Mouse (Mus musculus): ENCODE results near the gene Ifnl2.
"Not testable (repeated sequence)": the region's sequence is repeated elsewhere in the genome, so short reads cannot be mapped to it uniquely, and the experiment has no call there.

Gene Ifnl2

DNA sequence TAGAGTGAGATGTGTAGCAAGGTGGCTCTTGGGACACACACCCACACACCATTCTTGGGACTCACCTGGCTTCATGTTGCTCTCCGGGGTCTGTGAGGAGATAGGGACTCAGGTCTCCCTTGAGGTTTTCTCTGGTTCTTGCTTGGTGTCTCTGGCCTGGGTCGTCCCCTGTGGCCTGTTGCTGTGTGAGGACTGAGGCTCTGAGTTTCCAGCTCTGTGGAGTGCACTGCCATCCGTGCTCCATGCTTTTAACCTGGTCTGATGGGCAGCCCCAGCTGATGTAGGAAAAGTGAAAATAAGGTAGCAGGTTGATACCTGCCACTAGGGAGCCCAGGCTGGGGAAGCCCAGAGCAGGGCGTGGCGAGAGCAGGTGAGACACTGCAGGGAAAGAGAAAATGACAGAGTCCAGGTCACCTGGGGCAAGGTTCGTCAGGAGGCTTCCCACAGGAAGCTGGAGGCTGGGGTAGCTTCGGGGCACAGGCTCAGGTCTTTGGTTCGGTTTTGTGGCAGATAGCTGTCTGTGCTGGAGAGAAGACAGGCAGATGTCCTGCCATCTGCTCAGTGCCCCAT is at the start of gene Ifnl2:
Gene Ifnl2 (minus strand): TSS at position 51 of the 570 bp plus-strand sequence.
- DNase-seq, result not testable (repeated sequence)

DNA sequence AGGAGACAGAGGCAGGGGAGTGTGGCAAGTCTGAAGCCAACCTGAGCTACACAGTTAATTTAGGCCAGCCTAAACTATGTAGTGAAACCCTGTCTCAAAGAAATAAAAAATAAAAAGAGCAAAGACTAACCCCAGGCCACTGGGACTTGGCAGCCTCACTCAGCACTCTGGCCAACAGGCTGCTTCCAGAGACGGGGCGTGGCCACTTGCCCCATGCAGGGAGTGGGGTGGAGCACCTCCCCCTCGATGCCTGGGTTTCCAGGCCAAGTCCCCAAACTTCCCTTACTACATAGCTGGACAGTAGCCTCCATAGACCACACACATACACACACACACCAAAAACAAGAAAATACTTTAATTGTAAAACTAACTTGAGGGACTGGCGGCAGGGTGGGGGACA is 48.2 kb upstream of the Ifnl2 start:
- DNase-seq, result peak; percentile 78

DNA sequence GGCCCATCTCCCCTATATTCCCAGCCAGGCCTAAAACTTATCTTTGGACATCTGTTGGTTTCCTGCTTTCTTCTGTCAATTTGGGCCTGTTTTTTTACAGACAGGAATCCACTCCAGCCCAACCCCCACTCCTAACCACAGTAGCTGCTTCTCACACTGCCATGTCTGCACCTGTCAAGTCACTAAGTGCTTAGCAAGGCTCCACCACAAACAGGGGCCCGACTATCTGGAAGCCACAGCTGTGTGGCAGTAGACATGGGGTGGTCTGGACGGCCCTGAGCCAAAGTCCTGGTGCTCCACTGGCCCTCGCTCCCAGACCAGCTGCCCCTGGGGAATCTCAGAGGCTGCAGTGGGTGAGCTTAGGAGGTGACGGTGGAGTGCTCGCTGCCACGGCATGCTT is 47.5 kb upstream of the Ifnl2 start:
- DNase-seq, result no peak

DNA sequence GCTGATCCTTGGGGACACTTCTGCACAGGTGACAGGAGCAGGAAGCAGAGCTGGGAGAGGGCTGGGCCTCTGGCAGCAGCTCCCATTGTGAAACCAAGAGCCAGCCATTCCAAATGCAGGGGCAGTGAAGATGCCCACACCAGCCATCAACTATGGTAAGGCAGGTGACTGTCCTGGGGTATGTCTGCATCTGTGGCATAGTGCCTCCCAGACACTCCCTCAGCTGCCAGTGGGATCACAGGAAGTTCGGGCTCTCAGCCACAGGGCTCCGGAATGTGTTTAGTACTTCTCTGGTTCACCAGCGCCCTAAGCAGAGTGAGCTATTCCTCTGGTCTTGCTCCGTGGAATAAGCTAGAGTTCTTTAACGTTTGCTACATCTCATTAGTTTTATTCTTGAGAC is 46.8 kb upstream of the Ifnl2 start:
- no peak for DNase-seq

DNA sequence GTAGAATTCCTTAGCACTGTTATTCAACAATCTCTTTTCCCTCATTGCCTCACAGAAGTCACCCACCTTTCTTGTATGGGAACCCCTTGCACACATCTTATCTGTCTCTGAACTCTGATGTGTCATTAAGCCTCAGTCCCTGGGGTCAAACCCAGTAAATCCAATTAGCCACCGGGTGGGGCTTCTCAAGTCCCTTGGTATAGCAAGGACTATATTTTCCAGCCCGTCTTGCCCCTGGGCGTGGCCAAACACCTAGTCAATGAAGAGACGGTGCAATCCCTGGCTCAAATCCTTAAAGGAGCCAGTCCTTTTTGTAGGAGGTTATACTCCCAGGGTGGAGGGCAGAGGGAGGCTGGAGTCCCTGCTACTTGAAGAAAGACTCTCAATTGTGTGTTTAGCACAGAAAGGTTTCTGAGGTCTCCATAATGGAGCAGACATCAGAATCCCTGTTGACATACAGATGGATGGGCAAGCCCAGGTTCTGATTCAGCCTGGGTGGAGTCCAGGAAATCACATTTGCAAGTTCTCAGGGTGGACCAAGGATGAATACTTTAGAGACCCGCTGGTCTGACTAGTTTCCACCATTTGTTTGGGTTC is 45.8 kb upstream of the Ifnl2 start:
- no peak for DNase-seq

DNA sequence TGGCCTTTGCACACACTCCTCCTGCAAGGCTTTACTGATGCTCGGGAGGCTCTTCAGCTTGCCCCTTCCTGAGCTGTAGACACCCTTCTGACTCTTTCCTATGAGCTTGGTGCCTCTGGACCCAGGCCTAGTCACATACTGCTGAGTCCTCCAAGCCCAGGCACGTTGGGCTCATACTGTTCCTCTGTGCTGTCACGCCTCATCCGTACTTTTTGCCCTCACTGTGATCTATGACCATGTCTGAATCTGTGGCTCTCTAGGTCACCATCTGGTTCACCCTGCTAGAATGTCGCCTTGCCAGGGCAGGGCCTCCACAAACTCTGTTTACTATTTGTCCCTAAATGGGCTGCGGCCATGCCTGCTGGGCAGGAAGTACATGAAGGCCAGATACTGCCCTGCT is 42.8 kb upstream of the Ifnl2 start:
- DNase-seq, result no peak

DNA sequence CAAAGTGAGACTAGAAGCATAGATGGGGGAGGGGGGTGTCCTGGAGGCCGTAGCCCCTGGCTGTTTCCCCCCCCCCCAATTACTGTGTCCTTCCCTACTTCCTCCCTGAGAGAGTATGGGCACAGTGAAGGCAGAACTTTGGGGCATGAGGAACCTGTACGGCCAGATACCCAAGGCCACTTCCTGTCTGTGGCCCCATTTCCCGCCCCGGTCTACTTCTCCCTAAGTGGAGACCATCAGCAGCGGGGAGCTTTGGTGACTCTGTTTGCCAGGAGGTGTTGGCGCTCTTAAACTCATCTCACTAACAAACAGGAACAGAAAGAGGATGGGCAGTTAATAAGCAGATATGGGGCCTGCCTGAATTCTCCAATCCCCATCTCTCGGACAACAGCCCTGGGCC is 37.4 kb upstream of the Ifnl2 start:
- no peak for DNase-seq

DNA sequence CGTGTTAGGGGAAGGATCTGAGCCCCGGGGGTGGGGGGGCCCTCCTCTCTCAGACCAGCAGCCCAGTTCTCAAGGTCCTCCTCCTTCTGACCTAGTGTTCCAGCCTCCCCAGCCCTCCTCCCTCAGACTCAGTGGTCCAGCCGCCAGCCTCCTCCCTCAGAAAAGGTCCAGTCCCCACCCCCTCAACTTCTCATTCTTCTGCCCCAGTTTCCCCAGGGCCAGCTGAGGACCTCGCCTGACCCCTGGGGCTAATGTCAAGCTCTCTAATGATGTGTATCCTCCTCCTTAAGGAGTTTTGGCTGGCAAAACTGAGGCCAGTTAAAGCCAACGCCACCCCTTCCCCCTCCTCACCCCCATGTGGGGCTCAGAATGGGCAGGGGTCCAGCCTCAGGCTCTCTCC is 36.9 kb upstream of the Ifnl2 start, which contains the start of gene Nccrp1:
Gene Nccrp1 (minus strand): TSS at position 101 of the 400 bp plus-strand sequence.
- no peak for DNase-seq

DNA sequence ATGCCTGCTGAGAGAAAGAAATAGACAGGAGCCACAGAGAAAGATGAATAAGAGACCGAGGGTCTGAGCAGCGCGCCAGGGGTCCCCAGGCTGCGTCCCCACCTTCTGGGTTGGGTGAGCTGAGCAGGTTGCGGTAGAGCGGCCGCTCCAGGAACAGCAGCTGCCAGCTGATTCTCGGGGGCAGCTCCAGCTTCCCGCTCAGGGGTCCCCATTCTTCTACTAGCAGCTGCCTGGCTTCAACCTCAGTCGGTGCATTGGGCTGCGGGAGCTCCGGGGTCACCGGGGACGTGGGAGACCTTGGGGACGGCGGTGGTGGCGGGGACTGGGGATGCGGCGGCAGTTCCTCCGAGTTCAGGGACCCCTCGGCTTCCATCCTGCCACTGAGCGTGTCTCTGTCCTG is 36.4 kb upstream of the Ifnl2 start:
- DNase-seq, result no peak

DNA sequence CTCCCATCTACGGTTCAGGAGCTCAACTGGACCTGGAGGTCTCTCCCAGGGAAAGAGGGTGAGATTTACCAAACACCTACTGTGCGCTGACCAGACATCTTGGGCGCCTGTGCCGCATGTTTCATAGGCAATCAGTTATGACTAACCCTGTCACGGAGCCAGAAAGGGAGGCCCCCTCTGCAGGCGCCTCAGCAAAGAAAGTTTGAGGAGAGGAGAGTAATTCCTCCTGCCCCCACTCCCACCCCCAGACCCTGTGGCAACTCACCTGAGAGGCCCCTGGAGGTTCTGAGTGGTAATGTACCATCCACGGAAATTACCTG is 35.6 kb upstream of the Ifnl2 start:
- no peak for DNase-seq

DNA sequence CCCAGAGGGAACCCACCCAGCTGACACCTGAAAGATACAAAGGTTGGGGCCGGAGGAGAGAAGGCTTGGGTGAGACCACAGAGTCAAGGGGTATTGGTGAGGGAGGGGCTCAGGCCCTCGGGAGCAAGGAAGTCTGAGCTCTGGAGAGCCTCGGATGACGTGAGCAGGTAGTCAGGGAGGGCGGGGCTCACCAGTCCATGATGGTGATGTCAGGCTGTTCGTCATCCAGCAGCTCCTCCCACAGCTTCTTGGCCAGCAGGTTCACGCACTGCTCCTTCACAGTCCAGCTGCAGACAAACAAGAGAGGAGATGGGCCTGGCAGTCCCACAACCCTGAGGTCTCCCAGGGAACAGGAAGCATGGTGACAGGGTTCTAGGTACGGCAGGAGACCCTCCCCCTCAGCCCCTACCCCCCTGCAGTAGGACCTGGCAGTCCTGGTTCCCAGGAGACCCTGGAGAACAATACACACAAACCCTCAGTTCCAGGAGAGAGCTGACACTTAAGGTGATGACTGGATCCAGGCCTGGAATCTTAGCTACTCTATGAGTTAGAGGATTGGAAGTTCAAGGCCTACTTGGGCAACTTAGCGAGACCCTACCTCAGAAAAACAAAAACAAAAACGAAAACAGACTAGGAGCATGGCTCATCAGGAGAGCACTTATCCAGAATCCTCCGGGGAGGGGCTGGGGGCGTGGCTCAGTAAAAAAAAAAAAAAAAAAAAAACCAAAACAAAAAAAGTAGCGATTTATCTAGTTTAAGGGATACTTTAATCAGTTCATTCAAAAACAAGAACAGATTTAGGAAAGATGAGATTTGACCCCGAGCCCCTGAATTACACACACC is 35.0 kb upstream of the Ifnl2 start:
- DNase-seq, result peak; percentile 50

DNA sequence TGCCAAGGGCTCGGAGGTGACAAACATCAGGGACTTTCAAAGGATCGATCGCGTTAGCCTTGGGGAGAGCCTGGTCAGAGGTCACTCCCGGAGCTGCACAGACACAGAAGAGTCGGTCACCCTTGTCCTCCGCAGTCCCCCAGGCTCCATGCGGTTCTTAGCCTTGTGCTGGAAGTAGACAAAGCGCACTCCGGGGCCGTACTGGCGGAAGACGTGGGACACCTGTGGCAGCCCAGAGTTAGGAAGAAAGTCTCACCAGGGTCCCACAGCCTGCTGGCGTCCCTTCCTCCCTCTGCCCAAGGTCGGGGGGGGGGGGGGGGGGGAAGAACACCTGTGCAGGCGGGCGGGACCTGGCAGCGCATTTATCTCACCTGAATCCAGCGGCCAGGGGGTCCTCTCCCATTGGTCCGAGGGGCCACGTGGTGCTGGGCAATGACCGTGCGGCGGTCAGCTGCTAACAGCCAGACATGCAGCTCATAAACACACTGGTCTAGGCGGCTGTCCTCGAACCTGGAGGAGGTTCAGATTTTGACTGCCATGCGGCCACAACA is 33.9 kb upstream of the Ifnl2 start:
- DNase-seq, result peak; percentile 50

DNA sequence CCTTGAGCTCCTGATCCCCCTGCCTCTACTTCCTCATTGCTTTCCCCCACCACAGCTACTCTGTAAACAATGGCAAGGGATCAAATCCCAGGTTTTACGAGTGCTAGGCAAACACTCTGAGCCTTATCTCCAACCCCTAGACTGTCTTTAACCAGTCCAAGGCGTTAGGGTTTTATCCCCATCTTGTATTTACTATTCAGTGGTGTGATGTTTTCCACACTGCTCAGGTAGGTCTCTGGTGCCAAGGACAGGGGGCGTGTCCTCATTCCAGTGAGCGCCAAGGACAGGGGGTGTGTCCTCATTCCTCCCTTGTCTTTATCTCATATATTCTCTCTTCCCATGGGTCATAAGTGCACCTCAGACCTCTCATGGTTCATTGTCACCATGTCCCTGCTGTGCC is 30.3 kb upstream of the Ifnl2 start, which contains the start of gene Sycn:
Gene Sycn (plus strand): TSS at position 360 of the 400 bp plus-strand sequence.
- DNase-seq, result no peak

DNA sequence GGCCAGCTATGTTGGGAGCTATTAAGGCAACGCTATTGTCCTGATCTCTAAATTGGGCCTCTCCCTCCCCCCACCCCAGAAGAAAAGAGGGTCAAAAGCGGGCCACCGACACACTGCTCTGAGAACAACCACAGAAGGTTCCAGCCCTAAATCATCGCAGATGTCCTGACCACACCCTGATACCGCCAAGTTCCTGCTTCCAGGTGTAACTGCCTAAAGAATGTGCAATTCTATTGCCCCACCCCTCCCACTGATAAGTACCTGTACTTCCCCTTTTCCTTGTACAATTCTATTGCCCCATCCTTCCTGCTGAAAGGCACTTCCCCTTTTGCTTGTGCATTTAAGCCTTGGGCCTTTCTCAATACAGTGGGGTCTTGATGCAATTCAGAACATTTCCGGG is 28.6 kb upstream of the Ifnl2 start:
- not testable (repeated sequence) for DNase-seq

DNA sequence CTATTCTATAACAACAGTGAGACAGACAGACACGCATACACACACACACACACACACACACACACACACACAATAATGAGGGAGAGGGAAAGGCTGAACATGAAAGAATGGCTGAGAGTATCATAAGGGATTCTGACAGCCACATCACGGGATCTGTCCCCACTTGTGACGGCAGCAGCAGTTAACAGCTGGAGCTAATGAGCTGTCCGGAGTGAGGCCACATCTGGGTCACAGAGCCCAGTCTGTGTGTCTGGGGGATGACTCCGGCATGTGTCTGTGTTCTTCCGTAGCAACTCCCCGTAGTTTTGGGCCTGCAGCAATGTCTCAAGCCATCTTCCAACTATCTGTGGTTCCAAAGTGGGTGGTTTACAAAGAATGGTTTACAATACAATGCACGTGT is 21.8 kb upstream of the Ifnl2 start:
- DNase-seq, result no peak

DNA sequence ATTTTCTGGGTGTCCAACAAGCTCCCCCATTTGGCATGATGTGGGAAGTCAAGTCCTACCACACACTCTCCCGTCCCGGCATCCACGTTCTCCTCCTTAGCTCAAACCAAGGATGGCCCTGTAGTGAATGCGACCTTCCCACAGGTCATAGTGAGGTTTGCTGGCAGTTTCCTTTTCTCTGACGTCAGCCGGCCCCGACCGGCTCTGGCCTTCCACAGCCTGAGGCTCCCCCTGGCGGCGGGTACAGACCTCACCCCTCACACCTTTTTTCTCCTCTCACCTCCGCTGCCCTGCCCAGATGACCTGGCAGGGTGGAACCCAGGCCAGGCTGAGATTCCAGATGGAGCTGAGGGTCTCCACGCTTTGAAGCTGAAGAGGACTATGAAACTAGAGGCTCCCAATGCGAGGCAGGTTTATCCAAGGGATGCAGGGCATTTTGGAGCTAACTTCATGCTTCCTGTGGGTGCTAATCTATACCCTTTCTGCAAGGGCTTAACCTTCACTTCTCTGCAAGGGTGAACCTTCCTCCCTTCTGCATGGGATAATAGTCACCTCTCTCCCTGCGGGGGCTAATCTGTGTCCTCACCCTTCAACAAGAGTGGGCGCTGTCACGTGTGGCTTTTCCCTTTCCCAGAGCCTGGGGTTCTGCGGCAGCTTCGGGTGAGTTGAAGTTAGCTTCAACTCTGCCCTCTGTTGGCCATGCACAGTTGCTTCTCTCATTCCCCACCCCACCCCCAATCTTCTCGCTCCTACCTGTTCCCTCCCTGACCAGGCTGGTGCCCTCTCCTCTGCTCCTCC is 17.9 kb upstream of the Ifnl2 start:
- peak; percentile 87 for DNase-seq

DNA sequence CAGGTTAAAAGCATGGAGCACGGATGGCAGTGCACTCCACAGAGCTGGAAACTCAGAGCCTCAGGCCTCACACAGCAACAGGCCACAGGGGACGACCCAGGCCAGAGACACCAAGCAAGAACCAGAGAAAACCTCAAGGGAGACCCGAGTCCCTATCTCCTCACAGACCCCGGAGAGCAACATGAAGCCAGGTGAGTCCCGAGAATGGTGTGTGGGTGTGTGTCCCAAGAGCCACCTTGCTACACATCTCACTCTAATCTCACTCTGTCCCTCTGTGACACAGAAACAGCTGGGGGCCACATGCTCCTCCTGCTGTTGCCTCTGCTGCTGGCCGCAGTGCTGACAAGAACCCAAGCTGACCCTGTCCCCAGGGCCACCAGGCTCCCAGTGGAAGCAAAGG is 12.3 kb upstream of the Ifnl2 start, which contains the start of gene Ifnl3:
Gene Ifnl3 (plus strand): TSS at position 301 of the 400 bp plus-strand sequence.
- not testable (repeated sequence) for DNase-seq

DNA sequence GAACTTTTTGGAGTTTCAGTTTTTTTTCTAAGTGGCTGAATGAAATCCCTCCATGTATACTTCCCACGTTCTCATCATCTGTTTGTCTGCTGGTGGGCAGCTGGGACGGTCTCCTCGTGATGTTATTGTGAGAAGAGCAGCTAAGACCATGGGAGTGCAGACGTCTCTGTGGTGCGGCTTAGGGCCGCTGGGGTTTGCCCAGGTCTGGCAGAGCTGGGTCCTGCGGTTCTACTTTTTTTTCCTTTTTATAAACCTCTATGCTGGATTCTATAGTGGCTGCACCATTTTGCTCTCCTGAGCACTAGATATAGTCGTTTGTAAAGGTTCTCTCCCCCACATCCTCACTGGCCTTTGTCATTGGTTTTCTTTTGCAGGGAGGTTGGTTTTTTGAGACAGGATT is 1.2 kb upstream of the Ifnl2 start:
- DNase-seq, result no peak

DNA sequence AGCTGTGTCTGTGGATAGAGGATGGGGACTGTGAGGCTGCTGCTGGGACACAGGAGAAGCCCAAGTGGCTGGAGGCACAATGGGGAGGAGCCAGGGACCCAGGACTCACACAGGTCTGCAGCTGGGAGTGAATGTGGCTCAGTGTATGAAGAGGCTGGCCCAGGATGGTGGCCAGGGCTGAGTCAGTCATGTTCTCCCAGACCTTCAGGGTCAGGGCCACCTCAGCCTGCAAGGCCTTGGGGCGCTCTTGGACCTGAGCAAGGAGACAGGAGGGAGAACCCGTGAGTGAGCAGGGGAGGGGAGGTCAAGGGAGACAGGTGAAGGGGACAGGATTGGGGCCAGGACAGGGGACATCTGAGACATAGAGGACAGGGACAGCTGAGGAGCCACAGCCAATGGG is 1.1 kb downstream of the Ifnl2 start:
- DNase-seq, result not testable (repeated sequence)

DNA sequence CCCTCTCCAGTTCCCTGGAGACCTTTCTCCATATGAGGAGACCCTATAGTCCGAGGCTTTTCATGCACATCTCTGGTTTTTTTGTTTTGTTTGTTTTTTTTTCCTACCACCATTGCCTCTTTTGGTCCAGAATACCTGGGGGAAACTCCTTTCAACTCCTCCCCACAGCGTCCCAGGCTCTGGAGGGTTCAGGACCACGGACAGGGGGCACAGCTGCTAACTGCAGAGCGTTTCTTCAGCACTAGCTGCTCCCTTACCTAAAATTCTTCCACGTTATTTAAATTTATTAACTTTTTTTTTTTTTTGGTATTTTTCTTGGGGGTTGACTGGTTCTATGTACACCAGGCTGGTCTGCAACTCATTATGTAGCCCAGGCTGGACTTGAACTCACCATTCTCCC is 4.7 kb downstream of the Ifnl2 start:
- no peak for DNase-seq

DNA sequence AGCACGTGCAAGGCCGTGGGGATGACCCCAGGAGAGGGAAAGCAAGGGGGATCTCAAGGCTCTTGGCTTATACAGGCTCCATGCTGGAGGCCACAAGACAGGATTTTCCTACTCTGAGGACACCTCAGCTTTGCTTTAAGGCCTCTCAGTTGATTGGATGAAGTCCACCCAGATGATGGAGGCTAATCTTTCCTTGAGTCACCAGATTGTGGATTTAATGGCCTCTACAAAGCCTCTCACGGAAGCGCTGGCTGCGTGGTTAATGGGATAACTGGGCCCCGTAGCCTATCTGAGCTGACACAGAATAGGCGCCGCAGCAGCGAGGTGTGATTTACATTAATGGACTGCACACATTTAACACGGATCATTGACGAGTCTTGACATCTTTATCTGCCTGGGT is 14.8 kb downstream of the Ifnl2 start:
- no peak for DNase-seq

DNA sequence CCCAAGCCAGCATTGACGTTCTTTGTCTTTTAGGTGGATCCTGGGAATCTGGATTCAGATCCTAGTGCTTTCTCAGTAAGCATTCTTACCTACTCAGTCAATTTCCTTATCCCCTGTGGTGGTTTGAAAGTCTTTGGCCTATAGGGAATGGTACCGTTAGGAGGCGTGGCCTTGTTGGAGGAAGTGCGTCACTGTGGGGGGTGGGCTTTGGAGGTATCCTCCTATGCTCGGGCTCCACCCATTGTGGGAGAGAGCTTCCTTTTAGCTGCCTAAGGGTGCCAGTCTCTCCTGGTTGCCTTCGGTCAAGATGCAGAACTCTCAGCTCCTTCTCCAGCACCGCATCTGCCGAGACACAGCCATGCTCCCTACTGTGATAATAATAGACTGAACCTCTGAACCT is 17.9 kb downstream of the Ifnl2 start:
- DNase-seq, result no peak

DNA sequence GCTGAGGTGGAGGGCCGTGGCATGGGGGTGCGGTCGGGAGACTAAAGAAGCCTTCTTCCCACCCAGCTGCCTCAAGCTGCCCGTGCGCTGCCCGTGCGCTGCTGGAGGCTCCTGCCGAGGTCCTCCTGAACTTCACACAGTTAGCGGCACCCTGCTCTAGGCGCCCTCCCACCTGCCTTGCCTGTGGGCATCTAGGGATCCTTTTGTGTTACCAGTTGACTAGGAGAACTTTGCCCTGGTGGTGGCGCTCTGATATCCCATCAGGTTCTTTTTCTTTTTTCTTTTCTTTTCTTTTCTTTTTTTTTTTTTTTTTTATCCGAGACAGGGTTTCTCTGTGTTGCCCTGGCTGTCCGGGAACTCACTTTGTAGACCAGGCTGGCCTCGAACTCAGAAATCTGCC is 19.4 kb downstream of the Ifnl2 start:
- no peak for DNase-seq
